Mouse (Mus musculus) right cerebral cortex, postnatal 25 days (tissue): ENCODE measurements around the gene Urm1.
"Not testable (repeated sequence)": the region's sequence is repeated elsewhere in the genome, so short reads cannot be mapped to it uniquely, and the experiment has no call there.

Source experiments
- DNase-seq: peaks from one replicate; pipeline ENCODE4 v3.0.0; 2022

The Urm1 gene

DNA sequence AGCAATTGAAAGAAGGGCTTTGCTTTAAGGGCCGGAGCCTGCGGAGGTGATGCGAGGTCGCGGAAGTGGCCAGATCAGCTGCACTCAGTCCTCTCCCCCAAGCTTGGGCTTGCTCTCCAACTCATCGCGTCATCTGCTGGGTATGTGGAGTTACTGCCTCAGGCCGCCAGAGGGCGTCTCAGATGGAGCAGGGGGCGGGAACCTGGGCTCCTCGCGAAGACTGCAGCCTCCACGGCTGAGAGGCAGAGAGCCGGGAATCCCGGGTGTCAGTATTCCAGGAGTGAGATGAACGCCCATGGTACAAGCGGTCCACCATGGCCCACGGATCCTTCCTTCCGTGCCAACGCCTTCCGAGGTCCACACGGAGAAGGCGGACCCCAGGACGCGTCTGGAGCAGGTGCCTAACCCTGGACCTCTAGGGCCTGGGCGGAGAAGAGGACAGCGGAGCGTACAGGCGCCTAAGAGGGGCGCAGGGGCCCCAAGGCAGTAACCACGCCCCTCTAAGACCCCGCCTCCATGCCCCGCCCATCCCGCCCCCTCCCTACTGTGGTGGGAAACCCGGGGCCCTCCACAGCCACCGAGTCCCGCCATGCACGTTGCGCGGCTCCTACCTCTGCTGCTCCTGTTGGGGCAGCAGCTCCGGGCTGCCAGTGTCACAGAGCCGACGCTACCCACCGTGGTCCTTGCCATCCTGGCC is 49.2 kb downstream of the Urm1 start, which contains the start of gene Cercam:
Gene Cercam, plus strand, starts transcription at position 216 of the 697 bp plus-strand sequence.
- peak; percentile 85 for DNase-seq

DNA sequence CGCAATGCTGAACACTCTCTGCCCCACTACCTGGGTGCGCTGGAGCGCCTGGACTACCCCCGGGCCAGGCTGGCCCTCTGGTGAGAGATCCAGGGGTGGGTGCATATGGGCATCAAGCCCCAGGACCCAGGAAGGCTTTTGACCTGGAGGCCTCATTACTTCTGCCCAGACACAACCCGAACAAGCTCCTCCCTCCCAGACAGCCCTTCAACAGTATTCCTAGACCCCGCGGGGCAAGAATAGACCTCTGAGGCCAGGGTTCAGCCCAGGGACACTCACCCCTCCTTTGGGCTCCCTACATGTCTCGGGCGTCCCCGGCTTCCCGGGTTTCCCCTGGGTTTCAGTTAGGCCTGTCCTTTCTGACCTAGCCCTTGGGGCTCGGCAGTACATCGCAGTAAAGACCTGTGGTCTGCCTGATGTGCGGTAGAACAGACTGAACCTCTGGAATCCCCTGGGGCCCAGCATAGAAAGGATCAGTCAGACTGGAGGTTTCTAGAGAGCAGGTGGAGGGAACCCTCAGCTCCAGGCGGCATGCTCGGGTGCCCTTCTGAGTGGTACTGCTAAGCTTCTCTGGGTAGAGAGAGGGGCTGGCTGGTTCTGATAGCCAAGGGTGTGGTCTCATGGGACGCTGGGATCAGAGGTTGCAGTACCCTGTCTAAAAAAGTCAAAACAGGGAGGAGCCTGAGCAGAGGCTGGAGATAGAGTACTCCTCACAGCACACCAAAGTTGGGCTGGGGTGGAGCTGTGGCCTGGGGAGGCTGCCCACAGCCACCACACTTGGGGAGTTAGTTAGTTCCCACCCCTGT is 50.0 kb downstream of the Urm1 start:
- no peak for DNase-seq

- DNase-seq = no peak
These were observed 52.9 kb downstream of the Urm1 start for GRCm38 (mm10) chr2:29872581-29873295.

DNA sequence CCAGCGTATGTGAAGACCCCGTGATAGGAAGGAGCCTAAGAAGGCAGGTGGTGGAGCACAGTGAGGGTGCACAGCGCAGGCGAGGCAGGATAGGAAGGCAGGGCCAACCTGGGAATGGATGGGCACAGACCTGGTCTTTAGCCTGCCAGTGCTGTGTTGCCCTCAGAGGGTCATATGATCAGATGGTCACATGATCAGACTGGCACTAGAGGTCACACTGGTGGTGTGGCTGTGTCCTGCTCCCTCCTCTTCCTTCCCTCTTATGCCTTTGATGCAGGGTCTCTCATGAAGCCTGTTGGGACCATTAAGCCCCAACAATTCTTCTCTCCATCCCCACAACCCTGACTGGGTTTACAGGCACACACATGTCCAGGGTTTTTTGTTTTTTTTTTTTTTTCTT is 53.9 kb downstream of the Urm1 start:
- no peak for DNase-seq

- no peak for DNase-seq
These were observed 58.2 kb downstream of the Urm1 start for GRCm38 (mm10) chr2:29878061-29878460.

GRCm38 (mm10) chr2:29879191-29879590 is 59.3 kb downstream of the Urm1 start:
- no peak for DNase-seq

DNA sequence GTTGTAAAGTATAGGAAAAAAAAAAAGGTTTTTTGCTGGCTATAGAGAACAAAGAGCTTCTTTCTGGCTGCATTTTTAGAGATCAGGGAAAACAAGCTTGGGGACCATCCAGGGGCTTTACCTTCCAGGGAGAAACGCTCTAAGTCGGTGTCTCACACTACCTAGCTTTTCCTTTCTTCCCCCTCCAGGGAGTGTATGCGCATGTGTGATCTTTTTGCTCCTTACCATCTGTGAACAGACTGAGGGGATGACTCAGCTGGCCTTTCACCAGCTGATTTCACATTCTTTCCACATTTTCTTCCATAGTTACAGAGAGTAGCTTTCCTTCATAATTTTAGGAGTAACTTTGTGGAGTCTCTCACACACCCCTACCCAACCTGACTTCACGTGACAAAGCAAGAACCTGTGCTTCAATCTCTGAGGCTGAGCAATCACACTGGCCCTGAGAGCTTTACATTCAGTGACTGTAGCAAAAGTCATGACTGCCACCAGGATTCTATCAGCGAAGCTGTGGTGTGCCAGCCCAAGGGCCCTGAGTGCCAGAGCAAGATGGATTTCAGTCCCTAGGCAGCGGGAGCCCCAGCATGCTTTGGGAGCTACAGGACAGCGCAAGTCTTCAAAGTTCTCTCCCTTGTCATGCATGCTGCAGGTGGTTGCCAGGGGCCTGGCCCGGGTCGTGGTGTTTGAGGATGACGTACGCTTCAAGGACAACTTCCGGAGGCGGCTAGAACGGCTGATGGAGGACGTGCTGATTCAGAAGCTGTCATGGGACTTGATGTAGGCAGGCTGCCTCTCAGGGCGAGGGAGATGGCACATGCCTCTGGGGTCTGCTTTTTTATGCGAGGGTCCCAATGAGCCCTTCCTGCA is 60.3 kb downstream of the Urm1 start:
- peak; percentile 37 for DNase-seq

GRCm38 (mm10) chr2:29886659-29887292 is 66.9 kb downstream of the Urm1 start:
- not testable (repeated sequence) for DNase-seq

DNA sequence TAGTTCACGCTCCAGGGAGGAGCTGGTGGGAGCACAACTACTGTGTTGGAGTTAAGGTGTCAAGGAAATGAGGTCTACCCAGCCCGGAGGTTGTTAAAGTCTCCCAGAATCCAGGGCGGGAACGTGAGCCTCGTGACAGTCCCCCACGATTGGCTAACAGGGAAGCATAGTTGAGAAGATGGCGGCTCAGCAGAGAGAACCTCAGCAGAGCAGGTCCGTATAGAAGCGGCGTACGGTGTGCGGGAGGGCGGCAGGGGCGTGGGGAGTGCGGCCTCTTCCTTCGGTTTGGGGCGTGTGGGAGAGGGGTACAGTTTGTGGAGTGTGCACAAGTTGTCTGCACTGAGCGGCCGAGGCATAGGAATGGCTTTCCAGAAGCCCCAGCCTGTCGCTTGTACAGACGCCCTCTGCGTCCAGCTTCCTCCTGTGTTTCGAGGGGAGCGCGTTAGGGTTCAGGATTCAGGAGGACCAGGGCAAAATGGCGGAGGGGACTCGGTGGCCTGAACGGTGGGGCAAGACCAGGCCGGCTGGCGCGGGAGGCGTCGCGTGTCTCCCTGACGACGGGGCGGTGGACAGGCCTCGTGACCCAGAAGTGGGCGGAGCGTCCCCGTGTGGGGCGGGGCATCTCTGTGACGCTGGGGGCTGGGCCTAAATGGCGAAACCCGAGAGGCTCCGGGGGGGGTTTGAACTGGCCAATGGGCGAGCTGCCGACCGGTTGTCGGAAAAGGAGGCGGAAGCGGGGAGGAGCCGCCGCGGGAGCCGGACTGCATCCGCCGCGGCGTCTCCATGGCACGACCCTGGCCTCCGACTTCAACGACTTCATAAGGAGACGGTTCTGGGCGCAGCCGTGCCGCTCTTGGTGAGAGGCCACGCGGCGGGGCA is 69.4 kb downstream of the Urm1 start, which contains the start of gene Odf2:
Gene Odf2, plus strand, starts transcription at position 156 of the 879 bp plus-strand sequence.
- peak; percentile 100 for DNase-seq

GRCm38 (mm10) chr2:29889991-29890833 is 70.3 kb downstream of the Urm1 start:
- peak; percentile 87 for DNase-seq

DNA sequence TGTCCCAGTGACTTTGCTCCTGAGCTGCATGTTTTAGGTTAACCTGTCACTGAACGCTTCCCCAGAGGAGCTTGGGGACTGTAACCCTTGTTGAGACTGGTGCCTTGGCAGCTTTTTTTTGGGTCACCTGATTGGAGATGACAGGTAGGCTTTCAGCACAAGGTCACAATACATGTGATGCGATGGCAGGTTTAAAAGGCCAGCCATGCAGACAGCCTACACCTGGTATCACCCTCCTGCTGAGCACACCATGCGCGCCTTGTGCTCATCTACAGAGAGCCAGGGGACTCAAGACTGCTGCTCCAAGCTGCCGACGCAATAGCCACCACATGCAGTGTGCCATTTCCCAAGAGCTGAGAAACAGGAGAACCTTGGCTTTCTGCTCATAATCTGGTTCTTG is 71.9 kb downstream of the Urm1 start:
- no peak for DNase-seq
